Mouse (Mus musculus) embryonic facial prominence, embryonic 13.5 days (tissue): ENCODE measurements at regions not wholly inside any gene's neighbourhood (a gene's known extent, or its start where the extent isn't known, plus 50 kb on each side); places are given as distances from the start of the nearest gene placed in this dataset.

Experiments
- ATAC-seq: fragments of 200-750 bp; cut with Nextera tagmentation; 2 replicates; pipeline ENCODE4 v1.8.0; 2017; ENCODE audit warnings: low read depth; ENCODE audit not compliant: insufficient number of reproducible peaks, insufficient read depth, low FRiP score, low TSS enrichment
- H3K27ac ChIP-seq: fragments of 300-500 bp; sonication (generic); 2 replicates; pipeline ENCODE4 v1.5.1; 2015; ENCODE audit warnings: moderate library complexity, mild to moderate bottlenecking, inconsistent platforms
- H3K27me3 ChIP-seq: fragments of 300-500 bp; sonication (generic); 2 replicates; pipeline ENCODE4 v1.6.1; 2015; ENCODE audit warnings: mild to moderate bottlenecking, inconsistent platforms
- H3K36me3 ChIP-seq: fragments of 300-500 bp; sonication (generic); 2 replicates; pipeline ENCODE4 v1.6.1; 2015; ENCODE audit warnings: mild to moderate bottlenecking, inconsistent platforms
- H3K4me1 ChIP-seq: fragments of 300-500 bp; sonication (generic); 2 replicates; pipeline ENCODE4 v1.6.1; 2015; ENCODE audit warnings: inconsistent platforms
- H3K4me2 ChIP-seq: fragments of 300-500 bp; sonication (generic); 2 replicates; pipeline ENCODE4 v1.6.1; 2015; ENCODE audit warnings: moderate library complexity, mild to moderate bottlenecking, inconsistent platforms
- H3K4me3 ChIP-seq: fragments of 300-500 bp; sonication (generic); 2 replicates; pipeline ENCODE4 v1.5.1; 2015; ENCODE audit warnings: mild to moderate bottlenecking, inconsistent platforms
- H3K9ac ChIP-seq: fragments of 300-500 bp; sonication (generic); 2 replicates; pipeline ENCODE4 v1.6.1; 2015; ENCODE audit warnings: mild to moderate bottlenecking, inconsistent platforms
- H3K9me3 ChIP-seq: fragments of 300-500 bp; sonication (generic); 2 replicates; pipeline ENCODE4 v1.6.1; 2016; ENCODE audit warnings: inconsistent platforms
- WGBS: fragments of 180-500 bp; shearing (Covaris S2); methylation state at CpG from one replicate; pipeline ENCODE4 v1.1.7; 2015; ENCODE audit warnings: mixed read lengths; 5-methylcytosine and 5-hydroxymethylcytosine counted together

DNA sequence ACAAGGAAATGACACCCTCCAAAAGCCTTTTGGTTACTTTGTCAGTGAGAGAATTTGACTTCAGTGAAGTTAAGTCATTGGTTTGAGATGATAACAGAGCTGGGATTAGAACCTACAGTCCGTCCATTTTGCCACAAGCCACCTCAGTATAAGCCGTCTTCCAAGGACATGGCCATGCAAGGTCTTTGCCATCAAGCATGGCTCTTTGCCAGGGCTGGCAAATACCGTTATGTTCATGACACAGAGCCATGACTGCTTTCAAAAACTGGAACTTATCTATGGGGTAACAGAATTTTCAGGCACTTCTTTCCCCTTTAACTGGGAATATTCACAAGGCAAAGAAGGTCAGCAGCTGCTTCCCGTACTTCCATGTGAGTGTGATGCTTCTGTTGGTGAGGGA is 441.9 kb upstream of the Fam19a5 start:
- Histone ChIP-seq H3K4me1 (no peaks in the 10 kb centered on the region), H3K9me3 (0 out of 2 replicates have a peak, but pooled peaks cover 10% of the 10 kb centered on the region), H3K4me2 (no peak overlapping the region), H3K36me3 (no peaks in the 10 kb centered on the region), H3K9ac (no peak overlapping the region), H3K27ac (no peak overlapping the region), H3K27me3 (no peaks in the 10 kb centered on the region), H3K4me3 (no peak overlapping the region)
- 76% methylated on average over 4 of the region's 4 CpGs for WGBS
- ATAC-seq = no peak

DNA sequence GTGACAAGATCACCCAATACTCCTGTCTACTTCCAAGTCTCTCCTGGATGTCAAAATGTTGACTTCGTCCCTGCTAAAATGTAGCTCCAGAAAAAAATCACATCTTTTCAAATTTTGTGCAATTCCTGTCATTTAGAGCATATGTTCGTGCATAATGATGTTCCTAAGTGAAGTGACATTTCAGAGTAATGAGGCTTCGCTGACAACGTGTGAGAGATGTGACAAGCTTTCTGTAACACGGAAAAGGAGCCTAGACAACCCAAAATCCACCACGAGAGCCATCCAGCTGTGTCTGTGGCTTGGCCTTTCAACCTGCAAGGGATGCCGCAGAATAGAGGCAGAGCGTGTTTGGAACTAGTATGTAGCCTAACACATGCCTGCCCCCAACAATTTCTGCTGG is 438.1 kb upstream of the Fam19a5 start:
- Histone ChIP-seq H3K4me3 (no peak overlapping the region), H3K36me3 (no peaks in the 10 kb centered on the region), H3K4me1 (no peaks in the 10 kb centered on the region), H3K27ac (no peak overlapping the region), H3K9me3 (0 out of 2 replicates have a peak, but pooled peaks cover 10% of the 10 kb centered on the region), H3K27me3 (no peaks in the 10 kb centered on the region), H3K4me2 (no peak overlapping the region), H3K9ac (no peak overlapping the region)
- WGBS = 87% methylated on average over 8 of the region's 8 CpGs
- no peak for ATAC-seq

DNA sequence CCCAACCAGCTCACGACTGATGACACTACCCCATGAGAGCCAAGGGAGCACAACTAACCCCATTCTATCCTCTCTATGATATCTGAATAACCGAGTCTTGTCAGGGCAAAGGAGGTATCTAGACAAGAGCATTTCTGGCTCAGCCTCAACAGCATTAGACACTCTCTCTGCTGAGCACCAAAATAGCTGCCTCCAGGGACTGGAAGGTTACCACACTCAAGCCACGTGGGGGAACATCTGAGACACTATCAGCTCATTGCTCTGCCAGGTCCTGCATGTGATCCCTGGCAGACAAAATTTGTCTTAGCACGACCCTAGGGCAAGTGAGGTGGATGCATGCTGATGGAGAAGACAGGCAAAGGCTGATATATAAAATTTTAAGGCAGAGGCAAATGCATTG is 436.4 kb upstream of the Fam19a5 start:
- no peaks in the 10 kb centered on the region for H3K27me3 ChIP-seq
- H3K4me3 ChIP-seq = no peak overlapping the region
- H3K4me2 ChIP-seq = no peak overlapping the region
- no peak overlapping the region for H3K9ac ChIP-seq
- H3K4me1 ChIP-seq = no peaks in the 10 kb centered on the region
- no peak overlapping the region for H3K27ac ChIP-seq
- H3K9me3 ChIP-seq = 0 out of 2 replicates have a peak, but pooled peaks cover 10% of the 10 kb centered on the region
- ATAC-seq = no peak
- 74% methylated on average over 4 of the region's 4 CpGs for WGBS
- no peaks in the 10 kb centered on the region for H3K36me3 ChIP-seq

DNA sequence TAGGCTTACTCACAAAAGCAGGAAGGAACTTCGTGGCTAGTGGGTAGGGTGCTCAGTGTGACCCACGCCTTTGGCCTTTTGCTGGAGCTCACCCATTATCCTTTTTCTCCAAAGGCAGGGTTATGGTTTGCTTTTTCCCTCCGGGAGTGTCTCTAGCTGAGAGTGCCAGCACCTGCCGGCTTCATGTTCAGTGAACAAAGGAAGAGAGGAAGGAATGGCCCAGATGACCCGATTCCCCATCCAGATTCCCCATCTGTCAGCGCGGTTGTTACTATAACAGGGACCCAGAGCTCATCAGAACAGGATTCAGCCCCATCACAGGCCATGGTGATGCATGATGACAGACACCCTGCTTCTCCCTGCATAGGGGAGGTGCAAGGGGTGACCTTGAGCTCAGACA is 435.7 kb upstream of the Fam19a5 start:
- 0 out of 2 replicates have a peak, but pooled peaks cover 10% of the 10 kb centered on the region for H3K9me3 ChIP-seq
- H3K4me2 ChIP-seq = no peak overlapping the region
- ATAC-seq = no peak
- no peaks in the 10 kb centered on the region for H3K27me3 ChIP-seq
- 80% methylated on average over 7 of the region's 7 CpGs for WGBS
- no peak overlapping the region for H3K27ac ChIP-seq
- no peaks in the 10 kb centered on the region for H3K4me1 ChIP-seq
- no peak overlapping the region for H3K4me3 ChIP-seq
- H3K9ac ChIP-seq = no peak overlapping the region
- no peaks in the 10 kb centered on the region for H3K36me3 ChIP-seq

DNA sequence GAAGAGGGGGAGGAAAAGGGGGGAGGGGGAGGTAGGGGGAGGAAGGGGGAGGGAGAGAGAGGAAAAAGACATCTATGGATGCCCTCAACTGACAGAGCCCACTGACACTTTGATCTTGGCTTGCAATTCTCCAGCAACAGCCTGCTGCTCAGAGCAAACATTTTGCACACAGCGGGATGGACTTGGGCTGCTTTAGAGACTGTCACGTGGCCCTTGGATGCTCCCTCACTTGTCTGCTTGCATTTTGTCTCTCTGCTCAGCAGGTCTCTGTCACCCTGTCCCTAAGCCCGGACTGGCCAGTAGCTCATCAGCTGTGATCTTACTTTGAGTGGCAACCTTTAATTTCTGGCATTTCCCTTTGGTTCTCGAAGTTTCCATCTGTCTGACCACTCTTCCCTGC is 421.4 kb upstream of the Fam19a5 start:
- Histone ChIP-seq H3K9me3 (no peaks in the 10 kb centered on the region), H3K9ac (no peak overlapping the region), H3K27ac (no peak overlapping the region), H3K4me2 (no peak overlapping the region), H3K27me3 (no peaks in the 10 kb centered on the region), H3K4me1 (no peaks in the 10 kb centered on the region), H3K36me3 (no peaks in the 10 kb centered on the region), H3K4me3 (no peak overlapping the region)
- 31% methylated on average over 4 of the region's 4 CpGs for WGBS
- ATAC-seq = no peak

DNA sequence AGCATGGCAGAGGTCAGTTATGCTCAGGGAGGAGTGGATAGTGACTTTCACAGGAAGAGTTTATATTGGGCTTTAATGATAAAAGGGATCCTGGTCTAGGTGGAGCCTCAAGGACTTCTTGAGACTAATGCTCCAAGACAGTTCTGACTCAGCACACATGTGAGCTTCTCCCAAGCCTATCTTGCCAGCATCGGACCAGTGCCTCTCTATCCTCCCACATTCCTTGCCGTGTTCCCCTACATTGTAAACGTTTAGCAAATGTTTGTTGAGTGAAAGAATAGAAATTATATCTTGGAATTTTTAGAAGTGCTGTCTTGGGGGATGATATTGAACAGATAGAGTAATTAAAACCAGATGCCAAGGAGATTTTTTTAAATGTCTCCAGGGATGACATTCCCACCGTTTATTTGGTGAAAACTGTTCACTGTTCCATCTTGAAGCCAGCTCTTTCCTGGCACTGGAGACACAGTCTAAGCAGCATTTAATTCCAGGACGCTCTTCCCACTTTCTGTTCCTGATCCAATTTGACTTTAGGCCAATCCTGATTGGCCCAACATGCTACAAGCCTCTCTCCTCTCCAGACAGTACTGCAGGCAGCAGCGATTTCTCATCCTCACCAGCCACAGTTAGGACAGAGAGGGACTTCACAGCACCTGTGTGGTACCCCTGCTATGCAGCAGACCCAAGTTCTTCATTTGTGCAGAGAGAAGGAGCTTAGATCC is 418.5 kb upstream of the Fam19a5 start:
- H3K27ac ChIP-seq = no peak overlapping the region
- no peaks in the 10 kb centered on the region for H3K27me3 ChIP-seq
- H3K4me2 ChIP-seq = no peak overlapping the region
- no peak overlapping the region for H3K4me3 ChIP-seq
- H3K9ac ChIP-seq = no peak overlapping the region
- no peaks in the 10 kb centered on the region for H3K9me3 ChIP-seq
- no peaks in the 10 kb centered on the region for H3K4me1 ChIP-seq
- WGBS = 40% methylated on average over 6 of the region's 6 CpGs
- no peaks in the 10 kb centered on the region for H3K36me3 ChIP-seq
- ATAC-seq = no peak

DNA sequence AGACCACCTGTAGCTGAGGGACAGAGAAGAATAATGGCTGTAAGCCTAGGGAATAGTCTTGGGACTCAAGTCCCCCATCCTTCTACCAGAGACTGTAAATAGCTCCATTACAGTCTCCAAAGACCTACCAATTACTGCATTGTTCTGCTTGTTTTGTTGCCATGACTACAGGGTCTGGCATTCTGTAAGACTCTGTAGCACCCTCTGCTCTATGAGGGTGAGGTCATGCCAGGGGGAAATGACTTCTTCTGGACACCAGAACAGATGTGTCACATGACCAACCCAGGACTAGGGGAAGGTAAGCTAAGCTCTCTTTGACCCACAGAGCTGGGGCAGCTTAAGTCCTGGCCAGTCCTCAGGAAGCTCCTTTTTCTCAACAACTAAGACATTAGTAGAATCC is 405.2 kb upstream of the Fam19a5 start:
- H3K4me1 ChIP-seq = no peaks in the 10 kb centered on the region
- no peaks in the 10 kb centered on the region for H3K36me3 ChIP-seq
- no peak overlapping the region for H3K4me2 ChIP-seq
- no peaks in the 10 kb centered on the region for H3K9me3 ChIP-seq
- H3K9ac ChIP-seq = no peak overlapping the region
- ATAC-seq = no peak
- no peaks in the 10 kb centered on the region for H3K27me3 ChIP-seq
- no peak overlapping the region for H3K4me3 ChIP-seq
- H3K27ac ChIP-seq = no peak overlapping the region

DNA sequence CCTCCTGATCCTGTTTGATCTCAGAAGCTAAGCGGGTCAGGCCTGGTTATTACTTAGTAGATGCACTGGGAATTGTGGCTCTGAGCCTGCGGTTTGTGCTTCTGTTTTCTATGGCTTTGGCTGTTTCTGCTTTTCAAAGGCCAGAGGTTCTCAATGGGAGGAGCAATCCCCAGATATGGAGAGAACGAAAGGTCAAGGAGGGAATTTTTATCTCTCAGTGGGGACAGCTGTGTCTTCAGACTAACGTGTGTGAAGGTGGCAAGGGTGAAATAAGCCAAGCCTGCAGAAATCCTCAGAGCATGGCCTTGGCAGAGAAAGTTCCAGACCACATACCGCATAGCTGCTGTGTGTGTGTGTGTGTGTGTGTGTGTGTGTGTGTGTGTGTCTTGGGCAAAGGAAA is 375.0 kb upstream of the Fam19a5 start:
- H3K36me3 ChIP-seq = no peaks in the 10 kb centered on the region
- no peak for ATAC-seq

DNA sequence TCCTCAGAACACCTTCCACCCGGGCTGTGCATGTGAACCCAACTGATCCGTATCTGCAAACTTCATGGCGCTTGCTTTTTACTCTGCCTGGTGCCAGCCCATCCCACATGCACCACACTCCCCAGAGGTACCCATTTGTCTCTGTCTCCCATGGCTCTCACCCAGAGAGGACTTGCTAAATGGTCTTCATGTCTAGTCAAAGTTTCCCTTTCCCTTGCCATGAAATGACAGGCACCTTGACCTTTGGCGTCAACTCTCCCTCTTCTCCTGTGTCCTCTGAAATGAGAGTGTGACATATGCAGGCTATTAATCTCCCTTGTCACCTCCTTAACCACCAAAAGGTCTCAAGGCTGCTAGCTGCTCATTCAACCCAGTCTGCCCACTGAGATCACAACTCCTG is 373.2 kb upstream of the Fam19a5 start:
- Histone ChIP-seq H3K4me3 (no peak overlapping the region), H3K9me3 (no peaks in the 10 kb centered on the region), H3K27ac (no peak overlapping the region), H3K4me1 (no peaks in the 10 kb centered on the region), H3K36me3 (no peaks in the 10 kb centered on the region), H3K9ac (no peak overlapping the region), H3K4me2 (no peak overlapping the region), H3K27me3 (no peaks in the 10 kb centered on the region)
- WGBS = 81% methylated on average over 4 of the region's 4 CpGs
- ATAC-seq = no peak

More for the DNA sequence above, 375.0 kb upstream of the Fam19a5 start:
- Histone ChIP-seq H3K9me3 (no peaks in the 10 kb centered on the region), H3K27me3 (no peaks in the 10 kb centered on the region), H3K4me2 (no peak overlapping the region), H3K4me3 (no peak overlapping the region), H3K27ac (no peak overlapping the region), H3K9ac (no peak overlapping the region), H3K4me1 (no peaks in the 10 kb centered on the region)
- 79% methylated on average over 5 of the region's 5 CpGs for WGBS

DNA sequence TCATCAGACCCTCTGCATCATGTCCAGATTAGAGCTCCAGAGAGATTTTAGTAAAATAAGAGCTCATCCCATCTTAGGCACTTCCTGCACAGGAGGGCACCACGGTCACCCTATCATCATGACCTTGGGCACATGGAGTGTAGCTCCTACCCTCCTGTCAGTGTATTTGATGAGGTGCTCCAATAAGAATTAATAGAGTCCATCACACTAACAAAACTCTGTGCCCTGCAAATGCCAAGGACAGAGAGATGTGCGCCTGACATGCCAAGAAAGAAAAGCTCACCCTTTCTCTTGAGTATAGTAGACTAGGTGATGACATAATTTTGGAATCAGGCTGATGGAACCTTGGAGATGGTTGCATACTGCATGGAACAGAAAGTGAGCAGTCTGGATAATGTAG is 371.0 kb upstream of the Fam19a5 start:
- Histone ChIP-seq H3K9ac (no peak overlapping the region), H3K9me3 (no peaks in the 10 kb centered on the region), H3K27ac (no peak overlapping the region), H3K4me2 (no peak overlapping the region), H3K27me3 (no peaks in the 10 kb centered on the region), H3K4me1 (no peaks in the 10 kb centered on the region), H3K36me3 (no peaks in the 10 kb centered on the region), H3K4me3 (no peak overlapping the region)
- no peak for ATAC-seq
- 87% methylated on average over 2 of the region's 2 CpGs for WGBS

DNA sequence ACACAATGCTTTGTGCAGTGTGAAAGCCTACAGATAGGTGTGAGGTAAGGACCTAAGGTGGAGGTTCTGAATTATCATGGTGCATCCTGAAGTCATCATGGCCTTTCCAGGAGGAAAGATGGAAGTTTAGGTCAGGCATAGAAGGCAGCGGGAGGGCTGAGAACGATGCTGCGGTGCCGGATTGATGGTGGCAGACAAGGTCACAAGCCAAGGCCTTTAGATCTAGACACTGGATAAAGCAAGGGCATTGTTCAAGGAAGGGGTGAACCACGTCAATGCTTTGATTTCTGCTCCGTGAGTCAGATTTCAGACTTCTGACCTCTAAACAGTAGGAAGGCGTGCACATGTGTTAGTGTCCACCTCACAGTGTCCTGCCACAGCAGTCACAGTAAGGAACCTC is 365.5 kb upstream of the Fam19a5 start:
- no peaks in the 10 kb centered on the region for H3K4me1 ChIP-seq
- H3K4me2 ChIP-seq = no peak overlapping the region
- 87% methylated on average over 7 of the region's 7 CpGs for WGBS
- no peak overlapping the region for H3K4me3 ChIP-seq
- ATAC-seq = no peak
- H3K27me3 ChIP-seq = no peaks in the 10 kb centered on the region
- no peak overlapping the region for H3K27ac ChIP-seq
- H3K36me3 ChIP-seq = no peaks in the 10 kb centered on the region
- no peaks in the 10 kb centered on the region for H3K9me3 ChIP-seq
- H3K9ac ChIP-seq = no peak overlapping the region

DNA sequence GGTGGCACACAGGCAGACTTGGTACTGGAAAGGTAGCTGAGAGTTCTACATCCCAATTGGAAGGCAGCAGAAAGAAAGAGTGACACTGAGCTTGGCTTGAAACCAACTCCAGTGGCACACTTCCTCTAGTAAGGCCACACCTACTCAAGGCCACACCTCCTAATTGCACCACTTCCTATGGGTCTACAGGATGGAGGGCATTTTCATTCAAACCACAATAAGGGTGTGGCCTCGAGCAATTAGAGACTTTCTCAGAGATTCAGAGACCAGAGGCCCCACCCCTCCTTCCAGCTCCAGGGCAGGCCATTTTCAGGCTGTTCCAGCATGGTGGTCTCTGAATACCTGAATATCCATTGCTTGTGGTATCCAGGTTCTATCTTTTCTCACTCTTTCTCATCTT is 363.3 kb upstream of the Fam19a5 start:
- Histone ChIP-seq H3K4me1 (no peaks in the 10 kb centered on the region), H3K27ac (no peak overlapping the region), H3K9ac (no peak overlapping the region), H3K4me3 (no peak overlapping the region), H3K4me2 (no peak overlapping the region), H3K27me3 (no peaks in the 10 kb centered on the region), H3K9me3 (no peaks in the 10 kb centered on the region), H3K36me3 (no peaks in the 10 kb centered on the region)
- no peak for ATAC-seq
- 53% methylated on average over 1 of the region's 1 CpGs for WGBS
